Mouse (Mus musculus) stomach, postnatal 0 days (tissue): Measurements from ENCODE around the gene Fam57a.

Experiments used
- CTCF ChIP-seq: IDR thresholded peaks from 2 replicates; pipeline ENCODE4 v1.5.1; 2016; ENCODE audit warnings: antibody characterized with exemption, low read depth, mild to moderate bottlenecking, moderate library complexity
- EP300 ChIP-seq: optimal IDR thresholded peaks from 2 replicates; pipeline ENCODE3; 2016; ENCODE audit warnings: antibody characterized with exemption

GRCm38 (mm10) chr11:76154861-76155260 lies 24.6 kb upstream of the Fam57a start:
- TF ChIP-seq CTCF (no peak), EP300 (no peak)
